Mouse (Mus musculus) skeletal muscle tissue, adult 2 months (tissue): ENCODE data around the gene Mier3.

Experiments
- DNase-seq: peaks from one replicate; pipeline ENCODE4 v3.0.0-alpha.2; 2012; ENCODE audit warnings: low read depth, low spot score

Mier3 gene

GRCm38 (mm10) chr13:111680679-111681078 is at the start of gene Mier3:
Gene Mier3, plus strand, starts transcription at chr13:111680979.
- no peak for DNase-seq

DNA sequence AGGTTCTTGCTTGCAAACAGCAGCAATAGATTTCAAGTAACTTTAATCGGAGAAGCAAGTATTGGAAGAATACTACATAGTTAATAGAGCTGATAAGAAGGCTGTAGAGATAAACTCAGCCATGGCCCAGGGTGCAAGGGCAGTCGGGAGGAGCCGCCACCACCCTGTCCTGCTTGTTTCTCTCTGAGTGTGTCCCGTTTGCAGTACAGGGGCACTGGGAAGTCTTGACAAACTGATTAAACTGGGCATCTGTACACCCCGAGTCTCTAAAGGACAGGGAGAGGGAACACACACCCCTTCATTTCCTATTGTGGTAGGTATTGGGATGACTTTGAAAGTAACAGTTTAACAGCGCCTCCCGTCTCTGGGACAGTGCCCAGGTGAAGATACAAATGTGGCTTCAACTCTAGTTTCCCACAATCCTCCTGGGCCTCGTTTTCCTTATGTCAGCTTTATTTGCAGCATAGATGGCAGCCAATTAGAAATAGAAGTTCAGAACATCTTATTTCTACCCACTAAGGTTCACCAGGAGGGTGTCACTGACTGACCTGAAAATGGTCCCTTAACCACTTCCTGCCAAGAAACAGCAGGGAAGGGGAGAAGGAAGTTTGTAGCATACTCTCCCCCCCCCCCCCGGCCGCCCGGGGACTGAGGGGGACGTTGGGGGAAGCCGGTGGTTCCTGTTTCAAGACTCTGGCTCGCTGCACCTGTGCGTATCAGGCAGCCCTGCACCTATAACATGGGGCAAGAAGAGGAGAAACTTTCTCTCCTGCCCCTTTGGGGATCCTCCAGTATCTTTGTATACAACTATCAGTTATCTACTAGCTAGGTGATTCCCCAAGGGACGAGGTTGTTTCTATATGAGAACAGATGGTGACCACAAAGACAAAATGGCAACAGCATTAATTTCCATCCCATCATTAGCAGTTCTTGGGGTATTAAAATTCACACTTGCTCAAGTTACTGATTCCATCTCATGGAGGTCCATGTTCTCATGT is 46.3 kb upstream of the Mier3 start:
- no peak for DNase-seq

DNA sequence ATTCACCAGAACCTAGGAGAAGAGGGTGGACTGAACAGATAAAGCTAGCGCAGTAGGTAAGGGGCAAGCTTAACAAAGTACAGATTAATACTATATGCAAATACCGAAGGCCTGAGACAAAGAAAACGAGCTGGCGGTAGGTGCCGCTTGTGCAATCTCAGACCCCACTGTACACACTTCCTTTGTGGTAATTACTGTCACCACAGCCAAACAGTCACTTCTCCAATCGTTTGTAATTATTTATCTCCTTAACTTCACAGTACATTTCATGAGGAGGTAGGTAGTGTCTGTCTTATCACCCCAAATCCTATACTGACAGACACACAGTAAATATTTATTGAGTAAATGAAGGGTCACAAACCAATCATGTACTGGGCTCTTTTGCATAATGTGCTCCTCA is 40.5 kb upstream of the Mier3 start:
- DNase-seq: no peak

DNA sequence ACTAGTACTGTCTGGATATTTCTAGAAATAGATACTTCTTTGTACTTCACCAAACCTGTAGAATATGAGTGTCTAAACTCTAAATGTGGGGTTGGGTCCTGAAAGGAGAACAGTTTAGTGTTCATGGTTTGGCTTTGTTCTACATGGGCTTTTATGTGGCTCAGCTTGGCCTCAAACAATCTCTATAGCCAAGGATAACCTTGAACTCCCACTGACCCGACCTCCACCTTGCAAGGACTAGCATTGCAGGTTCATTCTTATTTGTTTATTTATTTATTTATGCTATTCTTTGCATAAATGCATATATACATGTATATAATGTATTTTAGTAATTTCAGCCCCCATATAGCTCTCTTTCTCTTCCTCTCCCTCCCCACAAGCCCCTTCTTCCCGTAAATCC is 37.1 kb upstream of the Mier3 start:
- DNase-seq: no peak

DNA sequence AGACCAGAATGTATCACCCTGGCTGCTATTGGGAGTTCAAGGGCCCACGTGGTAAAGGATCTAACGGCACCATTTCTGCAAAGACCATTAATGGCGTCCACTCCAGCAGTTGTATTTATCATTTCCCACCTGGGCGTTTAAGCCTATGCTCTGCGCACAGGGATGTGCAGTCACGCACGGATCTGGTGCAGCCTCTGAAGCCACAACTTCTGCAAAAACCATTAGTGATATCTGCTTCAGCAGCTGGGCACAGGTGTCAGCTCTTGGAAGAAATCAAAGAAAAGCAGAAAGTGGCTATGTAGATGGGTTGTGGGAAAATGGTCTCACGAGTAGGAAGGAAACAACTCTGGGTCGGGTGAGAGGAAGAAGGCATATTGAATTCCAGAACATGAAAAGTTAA is 34.6 kb upstream of the Mier3 start:
- DNase-seq: no peak

- no peak for DNase-seq
Measured at GRCm38 (mm10) chr13:111647279-111647678, 33.5 kb upstream of the Mier3 start.

DNA sequence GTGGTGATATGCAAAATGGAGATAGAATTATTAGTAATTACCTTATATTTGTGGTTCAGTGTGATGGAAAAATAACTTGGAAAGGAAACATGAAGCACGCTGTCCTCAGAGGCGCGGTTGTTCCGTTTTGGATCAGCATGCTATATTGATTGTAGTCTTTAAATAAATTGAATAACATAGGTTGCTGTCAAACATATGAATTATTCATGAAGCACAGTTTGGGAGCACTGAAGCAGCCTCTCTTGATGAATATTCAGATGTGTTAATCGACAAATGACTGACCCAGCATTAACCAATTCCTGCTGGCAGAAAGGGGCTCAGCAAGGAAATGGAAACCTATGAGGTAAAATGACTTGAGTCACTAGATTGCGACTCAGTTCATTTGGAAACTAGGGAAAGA is 29.8 kb upstream of the Mier3 start:
- no peak for DNase-seq

DNA sequence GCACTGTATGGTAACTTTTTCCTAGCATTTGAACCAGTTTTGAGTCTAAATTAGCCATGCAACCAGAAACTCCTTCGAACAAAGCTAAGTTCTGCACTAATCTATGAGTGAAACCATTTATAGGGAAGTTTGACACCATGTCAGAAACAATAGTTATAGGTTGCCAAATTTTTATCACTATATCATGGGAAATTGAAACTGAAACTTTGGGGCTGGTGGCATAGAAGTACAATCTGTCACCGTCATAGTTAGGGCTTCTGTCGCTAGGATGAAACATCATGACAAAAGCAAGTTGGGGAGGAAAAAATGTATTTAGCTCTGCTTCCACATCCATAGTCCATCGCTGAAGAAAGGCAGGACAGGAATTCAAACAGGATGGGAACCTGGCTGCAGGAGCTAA is 25.5 kb upstream of the Mier3 start:
- DNase-seq: no peak

DNA sequence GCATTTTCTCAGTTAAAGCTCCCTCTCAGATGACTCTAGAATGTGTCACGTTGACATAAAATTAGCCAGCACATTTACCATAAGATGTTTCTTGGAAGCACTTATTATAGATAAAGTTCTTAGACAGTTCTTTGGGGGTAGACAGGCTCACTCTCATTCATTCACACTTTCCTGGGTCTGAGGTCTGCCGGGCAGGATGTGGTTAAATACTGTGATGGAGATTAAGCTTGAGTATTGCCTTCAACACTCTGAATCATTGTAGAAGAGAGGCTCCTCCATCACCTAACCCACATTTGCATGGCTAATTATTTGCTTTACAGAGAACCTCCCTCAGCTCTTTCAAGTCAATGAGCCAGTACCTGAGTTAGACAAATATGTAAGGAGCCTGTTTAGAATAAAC is 24.9 kb upstream of the Mier3 start:
- no peak for DNase-seq

DNA sequence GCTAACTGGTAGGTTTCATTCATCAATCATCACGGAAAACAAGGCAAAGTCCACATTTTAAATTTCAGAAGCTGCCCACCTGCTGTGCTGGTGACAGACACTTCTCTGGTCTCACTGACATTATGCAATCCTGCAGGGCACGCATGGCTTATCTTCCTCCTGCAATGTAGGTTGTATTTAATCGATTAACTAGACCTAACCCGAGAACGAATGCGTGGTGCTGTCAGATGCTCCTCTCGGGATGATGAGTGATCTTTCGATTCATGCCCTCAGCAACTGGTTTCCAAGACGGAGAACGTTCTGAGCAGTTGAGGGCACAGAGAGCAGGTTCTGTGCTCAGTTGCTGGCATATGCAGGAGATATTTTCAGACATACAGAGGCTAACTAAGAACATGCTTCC is 24.5 kb upstream of the Mier3 start:
- DNase-seq: no peak

DNA sequence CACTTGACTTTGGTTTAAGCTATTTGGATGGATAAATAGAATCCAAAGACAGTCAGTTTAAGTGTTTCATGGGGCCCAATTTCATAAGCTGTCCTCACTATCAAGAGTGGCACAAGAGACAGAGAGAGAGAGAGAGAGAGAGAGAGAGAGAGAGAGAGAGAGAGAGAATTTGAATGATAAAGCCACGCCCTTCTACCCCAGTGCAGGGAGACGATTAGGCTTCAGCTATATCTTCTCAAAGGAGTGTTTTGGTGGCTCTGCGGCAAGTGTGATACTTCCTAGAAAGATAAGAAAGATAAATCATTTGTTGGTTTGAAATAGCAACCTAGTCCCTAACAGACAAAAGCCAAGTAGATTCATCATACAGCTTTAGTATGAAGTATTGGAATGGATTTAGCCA is 24.0 kb upstream of the Mier3 start:
- no peak for DNase-seq

DNA sequence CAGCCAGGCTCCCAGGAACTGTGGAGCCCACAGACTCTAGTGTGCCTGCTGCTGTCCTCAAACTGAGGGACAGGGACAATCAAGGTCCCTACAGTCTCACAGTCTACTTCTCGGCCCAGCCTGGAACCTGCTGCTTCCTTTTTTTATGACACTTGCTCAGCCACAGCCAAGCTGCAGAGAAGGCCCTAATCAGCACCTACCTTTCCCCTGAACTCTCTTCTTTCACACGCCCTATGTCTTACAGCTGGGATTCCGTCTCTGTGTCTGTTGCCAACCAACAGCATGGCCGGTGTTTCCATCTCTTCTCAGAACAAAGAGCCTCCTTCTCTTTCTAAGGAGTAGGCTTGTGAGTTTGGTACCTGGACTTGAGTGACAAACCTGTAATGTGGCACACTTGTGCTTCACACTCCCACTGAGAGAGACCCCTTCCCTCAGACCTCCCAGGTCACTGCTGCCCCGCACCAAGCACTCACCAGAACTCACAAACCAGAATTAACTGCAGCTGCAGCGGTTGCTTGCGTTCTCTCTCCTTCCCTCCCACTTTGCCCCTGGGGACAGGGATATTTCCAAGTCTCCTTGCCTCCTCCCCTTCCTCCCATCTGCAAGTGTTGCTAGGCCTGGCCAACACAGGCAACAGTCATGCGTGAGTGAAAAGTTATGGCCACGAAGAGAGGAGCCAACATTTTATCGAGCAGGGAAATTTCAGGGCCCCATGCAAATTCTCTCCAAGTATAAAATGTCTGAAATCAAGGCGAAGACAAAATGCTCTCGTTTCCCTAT is 22.1 kb upstream of the Mier3 start:
- peak; percentile 31 for DNase-seq

DNA sequence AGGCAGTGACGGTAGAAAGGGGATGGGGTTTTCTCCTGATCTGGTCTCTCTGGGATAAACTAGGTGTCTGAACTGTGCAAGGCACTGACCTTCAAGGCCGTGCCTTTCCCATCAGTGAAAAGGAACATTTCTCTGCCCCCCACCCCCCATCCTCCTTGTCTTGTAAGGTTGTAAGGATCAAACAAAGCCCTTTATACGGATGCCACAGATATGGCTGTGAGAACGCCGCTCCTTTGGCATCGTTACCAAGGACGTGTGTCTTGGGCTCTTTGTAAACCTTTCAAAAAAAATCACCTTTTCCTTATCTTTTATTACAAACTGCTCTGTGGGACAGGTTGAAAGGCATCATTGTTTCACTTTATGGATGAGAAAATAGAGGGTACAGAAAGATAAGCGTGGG is 21.3 kb upstream of the Mier3 start:
- DNase-seq: no peak

DNA sequence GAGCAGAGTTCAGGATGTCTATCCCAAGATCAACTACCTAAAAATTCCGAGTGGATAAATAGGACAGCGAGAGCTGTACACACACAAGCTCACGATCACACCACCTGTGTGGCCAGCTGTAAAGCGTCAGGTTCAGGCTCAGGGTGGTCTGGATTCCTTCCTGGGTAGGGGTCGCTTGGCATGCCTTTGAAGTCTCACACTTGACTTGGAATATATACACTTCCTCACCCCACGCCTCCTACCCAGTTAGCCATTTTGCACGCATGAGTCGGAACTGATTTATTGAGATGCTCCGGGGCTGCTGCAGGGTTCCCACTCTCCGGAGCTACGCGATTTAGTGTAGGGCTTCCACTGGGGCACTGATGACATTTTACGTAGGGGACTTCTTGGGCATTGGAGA is 20.7 kb upstream of the Mier3 start:
- no peak for DNase-seq

- DNase-seq: no peak
Measured at GRCm38 (mm10) chr13:111660556-111660955, 20.2 kb upstream of the Mier3 start.

DNA sequence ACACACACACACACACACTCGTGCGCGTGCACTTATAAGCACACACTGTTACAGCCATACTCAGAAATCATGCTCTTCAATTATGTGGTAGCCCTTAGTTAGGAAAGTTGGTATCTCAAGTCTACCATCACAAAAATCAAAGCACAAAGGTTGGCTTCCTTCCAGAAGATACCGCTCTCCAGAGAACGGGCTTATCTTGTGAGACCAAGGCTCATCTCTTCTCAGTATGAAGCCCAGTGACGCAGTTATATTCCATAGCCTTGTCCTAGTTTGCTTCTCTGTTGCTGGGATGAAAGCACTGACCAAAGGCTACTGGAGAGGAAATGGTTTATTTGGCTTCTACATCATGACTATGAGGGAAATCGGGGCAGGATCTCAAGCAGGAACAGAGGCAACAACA is 12.8 kb upstream of the Mier3 start:
- no peak for DNase-seq

DNA sequence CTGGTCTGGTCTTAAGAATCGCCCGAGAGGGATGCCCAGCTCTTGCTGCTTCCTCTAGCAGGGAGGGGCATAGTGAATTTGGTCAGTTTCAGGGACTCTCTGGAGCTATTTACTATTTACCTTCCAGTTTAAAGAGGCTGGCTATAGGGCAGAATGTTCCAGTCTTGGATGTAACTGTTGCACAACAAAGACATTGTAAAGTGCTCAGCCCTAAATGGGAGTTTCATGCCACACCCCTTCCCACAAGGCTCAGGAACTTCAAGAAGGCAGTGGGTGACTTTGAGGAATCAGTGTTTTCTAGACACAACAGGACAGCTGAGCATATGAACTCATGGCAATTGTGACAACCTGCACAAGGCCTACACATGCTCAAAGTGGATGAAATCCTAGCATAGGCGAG is 3.9 kb upstream of the Mier3 start:
- DNase-seq: no peak

- DNase-seq: no peak
Measured at GRCm38 (mm10) chr13:111684056-111684625, 3.4 kb downstream of the Mier3 start.

DNA sequence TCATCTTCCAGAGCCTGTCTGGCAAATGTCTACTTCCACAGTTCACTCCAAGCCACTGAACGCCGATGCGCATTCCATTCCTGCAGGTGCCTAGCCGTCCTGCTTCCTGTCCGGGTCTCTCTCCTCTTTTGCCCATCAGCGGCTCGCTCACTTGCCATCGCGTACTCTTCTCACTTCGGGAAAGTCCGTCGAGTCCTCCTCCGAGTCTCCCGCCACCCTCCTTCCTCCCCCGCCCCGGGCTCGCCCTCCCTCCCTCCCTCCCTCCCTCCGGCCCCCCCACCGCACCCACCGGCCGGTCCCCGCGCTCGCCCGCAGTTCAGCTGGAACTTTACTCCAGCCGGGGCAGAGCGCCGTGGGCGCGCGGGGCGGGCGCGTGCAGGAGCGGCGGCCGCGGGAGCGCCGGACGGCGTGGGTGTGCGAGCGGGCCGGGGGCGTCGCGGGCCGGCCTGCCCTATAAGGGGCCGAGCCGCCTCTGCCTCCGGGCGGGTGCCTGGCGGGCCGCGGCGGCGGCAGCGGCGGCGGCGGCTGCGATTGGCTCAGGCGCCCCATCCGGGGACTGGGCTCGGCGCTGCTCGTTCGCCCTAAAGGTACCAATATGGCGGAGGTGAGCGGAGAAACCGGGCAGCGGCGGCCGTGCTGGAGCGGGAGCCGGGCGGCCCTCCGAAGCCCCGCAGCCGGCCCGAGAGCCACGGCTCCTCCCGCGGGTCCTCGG is 5.1 kb downstream of the Mier3 start:
- peak; percentile 56 for DNase-seq

DNA sequence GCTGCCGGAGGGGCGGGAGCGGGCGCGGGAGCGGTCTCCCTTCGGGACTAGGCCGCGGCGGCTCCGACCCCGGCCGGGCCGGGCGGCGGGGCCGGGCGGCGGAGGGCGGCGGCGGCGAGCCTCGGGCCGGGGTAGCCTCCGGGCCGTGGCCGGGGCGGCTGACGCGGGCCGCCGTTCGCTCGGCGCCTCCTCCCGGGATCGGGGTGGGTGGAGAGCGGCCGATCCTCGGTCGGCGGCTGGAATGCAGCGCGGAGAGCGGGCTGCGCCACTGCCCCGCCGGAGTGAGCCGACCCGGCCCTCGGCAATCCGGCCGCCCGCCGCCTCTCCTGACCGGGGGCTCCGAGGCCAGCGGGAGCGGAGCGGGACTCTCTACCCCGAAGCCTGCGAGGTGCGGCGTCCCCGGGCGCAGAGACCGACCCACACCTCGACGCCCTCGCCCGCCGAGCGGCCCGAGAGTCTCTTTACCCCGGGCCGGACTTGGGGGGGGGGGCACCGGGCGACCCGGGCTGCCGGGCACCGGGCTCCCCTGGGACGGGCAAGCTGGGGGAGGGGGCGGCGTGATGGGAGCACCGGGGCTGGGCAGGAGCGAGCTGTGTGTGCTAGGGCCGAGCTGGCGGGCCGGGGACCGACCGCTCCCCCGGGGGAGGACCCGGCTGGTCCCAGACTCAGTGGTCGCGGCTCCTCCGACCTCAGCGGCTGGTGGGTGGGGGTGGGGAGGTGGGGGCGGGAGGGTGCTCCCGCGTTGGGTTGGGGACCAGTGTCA is 5.9 kb downstream of the Mier3 start:
- no peak for DNase-seq

DNA sequence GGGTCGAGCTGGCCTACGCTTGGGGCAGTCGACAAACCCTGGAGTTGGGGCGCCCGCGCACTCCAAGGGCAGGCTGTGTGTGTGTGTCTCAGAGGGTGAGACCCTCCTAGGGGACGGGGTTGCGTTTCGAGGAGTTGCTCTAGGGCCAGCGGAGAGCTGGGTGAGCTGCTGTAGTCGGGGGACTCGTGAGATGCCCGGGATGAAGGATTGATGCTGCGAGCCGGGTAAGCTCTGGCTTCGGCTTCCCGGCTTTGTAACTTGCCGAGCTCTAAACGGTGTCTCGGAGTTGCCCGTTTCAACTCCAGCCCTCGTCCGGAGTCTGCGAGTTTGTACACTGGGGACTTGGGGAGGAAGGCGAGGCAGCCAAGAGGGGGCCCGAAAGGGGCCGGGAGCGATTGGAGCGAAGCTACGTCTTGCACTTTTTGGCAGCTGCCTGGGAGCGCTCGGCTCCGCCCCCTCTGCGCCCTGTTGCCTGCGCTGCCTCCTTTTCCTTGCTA is 6.6 kb downstream of the Mier3 start:
- peak; percentile 48 for DNase-seq
